Mouse (Mus musculus) neural tube, embryonic 13.5 days (tissue): ENCODE measurements around the gene Kcnk18. TPM values are rescaled to one million over a fixed set of nuclear protein-coding genes. Genes with fewer than 3 reads are reported as not detected.

Experiments used
- ATAC-seq: fragments of 200-750 bp; cut with Nextera tagmentation; 2 replicates; pipeline ENCODE4 v1.8.0; 2017; ENCODE audit warnings: low read depth, mild to moderate bottlenecking, moderate TSS enrichment, moderate library complexity
- H3K27ac ChIP-seq: fragments of 300-500 bp; sonication (generic); replicated peaks from 2 replicates; pipeline ENCODE4 v1.5.1; 2015; ENCODE audit warnings: moderate library complexity, mild to moderate bottlenecking, inconsistent platforms
- H3K27me3 ChIP-seq: fragments of 300-500 bp; sonication (generic); 2 replicates; pipeline ENCODE4 v1.6.1; 2015; ENCODE audit warnings: mild to moderate bottlenecking, inconsistent platforms
- H3K36me3 ChIP-seq: fragments of 300-500 bp; sonication (generic); 2 replicates; pipeline ENCODE4 v1.6.1; 2015; ENCODE audit warnings: mild to moderate bottlenecking, inconsistent platforms
- H3K4me1 ChIP-seq: fragments of 300-500 bp; sonication (generic); replicated peaks from 2 replicates; pipeline ENCODE4 v1.6.1; 2015; ENCODE audit warnings: inconsistent platforms
- H3K4me2 ChIP-seq: fragments of 300-500 bp; sonication (generic); 2 replicates; pipeline ENCODE4 v1.6.1; 2015; ENCODE audit warnings: inconsistent platforms, mild to moderate bottlenecking, moderate library complexity
- H3K4me3 ChIP-seq: fragments of 300-500 bp; sonication (generic); 2 replicates; pipeline ENCODE4 v1.5.1; 2015; ENCODE audit warnings: mild to moderate bottlenecking, inconsistent platforms
- H3K9ac ChIP-seq: fragments of 300-500 bp; sonication (generic); 2 replicates; pipeline ENCODE4 v1.6.1; 2015; ENCODE audit warnings: moderate library complexity, mild to moderate bottlenecking, inconsistent platforms
- H3K9me3 ChIP-seq: fragments of 300-500 bp; sonication (generic); 2 replicates; pipeline ENCODE4 v1.6.1; 2016; ENCODE audit warnings: inconsistent platforms
- WGBS: fragments of 180-500 bp; shearing (Covaris S2); methylation state at CpG from one replicate; pipeline ENCODE4 v1.1.7; 2015; 5-methylcytosine and 5-hydroxymethylcytosine counted together
- polyA plus RNA-seq: library from polyadenylated mRNA; unstranded; fragments of >200 nt; fragmentation: Nextera tagmentation; extraction: Ambion mirVana; gene quantifications from 2 replicates; pipeline ENCODE4 v1.2.1, GENCODE M21; 2015

Kcnk18 gene
- polyA plus RNA-seq, 1 experiment from 2014 or later, result not detected

DNA sequence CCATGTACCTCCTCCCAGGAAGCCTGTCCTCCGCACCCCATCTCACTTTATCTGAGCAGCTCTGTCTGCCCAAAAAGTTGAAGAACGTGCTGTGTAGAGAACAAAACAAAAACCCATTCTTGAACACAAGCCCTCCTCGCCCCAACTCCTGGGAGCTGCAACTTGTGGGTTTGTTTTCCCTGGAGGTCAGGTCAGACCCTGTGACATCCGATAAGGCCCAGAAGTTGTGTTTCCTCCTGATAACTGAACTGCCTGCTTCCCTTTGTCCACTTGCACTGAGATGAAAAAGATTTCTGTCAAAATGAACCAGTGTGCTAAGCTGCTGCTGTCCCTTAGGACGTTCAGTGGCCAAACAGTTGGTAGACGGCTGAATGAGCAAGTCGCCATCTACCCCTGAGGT lies 42.6 kb downstream of the Kcnk18 start:
- peaks cover 38% of the 10 kb centered on the region for H3K27me3 ChIP-seq
- no peak overlapping the region for H3K27ac ChIP-seq
- H3K4me1 ChIP-seq, result peaks cover 21% of the 10 kb centered on the region
- no peak for ATAC-seq
- H3K36me3 ChIP-seq, result no peaks in the 10 kb centered on the region
- peaks cover 6% of the 10 kb centered on the region; the same call in 1 of the 2 replicates for H3K9me3 ChIP-seq
- WGBS, result 52% methylated on average over 7 of the region's 7 CpGs
- peak overlapping the region; percentile 84 for H3K4me2 ChIP-seq
- peak overlapping the region; percentile 45; the same call in 1 of the 2 replicates for H3K4me3 ChIP-seq
- H3K9ac ChIP-seq, result peak overlapping the region; percentile 63; the same call in 1 of the 2 replicates

- H3K9me3 ChIP-seq, result no peaks in the 10 kb centered on the region
- 87% methylated on average over 9 of the region's 9 CpGs for WGBS
- H3K4me3 ChIP-seq, result no peak overlapping the region
- no peak overlapping the region for H3K27ac ChIP-seq
- H3K4me1 ChIP-seq, result peaks cover 31% of the 10 kb centered on the region
- H3K9ac ChIP-seq, result no peak overlapping the region
- H3K4me2 ChIP-seq, result no peak overlapping the region
- peaks cover 38% of the 10 kb centered on the region for H3K27me3 ChIP-seq
- ATAC-seq, result no peak
- no peaks in the 10 kb centered on the region for H3K36me3 ChIP-seq
Measured at GRCm38 (mm10) chr19:59263171-59263570, 44.2 kb downstream of the Kcnk18 start.

DNA sequence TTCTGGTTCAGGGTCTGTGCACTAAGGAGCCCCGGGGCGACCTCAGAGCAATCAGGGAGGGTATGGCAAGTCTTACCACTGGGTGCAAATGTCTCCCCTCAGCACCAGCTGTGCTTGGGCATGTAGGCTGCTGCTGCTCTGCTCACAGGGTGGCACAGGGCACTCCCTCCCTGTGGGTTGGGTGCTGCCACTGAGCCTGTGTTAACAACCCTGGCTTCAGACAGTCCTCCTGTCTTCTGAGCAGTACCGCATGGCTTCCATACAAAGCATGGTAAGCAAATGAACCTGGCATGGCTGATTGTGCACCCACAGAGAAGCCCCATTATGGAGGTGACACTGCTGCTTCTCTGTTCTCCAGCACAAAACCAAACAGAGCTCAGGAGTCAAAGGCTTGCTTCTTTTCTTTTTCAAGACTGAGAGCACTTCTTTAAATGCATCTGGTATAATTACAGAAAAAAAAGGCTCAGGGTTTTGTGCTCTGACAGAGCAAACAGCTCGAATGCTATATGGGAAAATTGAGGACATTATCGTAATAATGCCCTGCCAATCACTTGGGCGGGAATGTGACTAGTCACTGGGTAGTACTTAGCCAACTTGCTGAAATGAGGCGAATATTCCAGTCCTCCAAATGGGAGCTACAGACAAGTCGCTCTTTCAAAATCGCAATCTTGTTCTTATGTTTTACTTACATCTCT lies 46.0 kb downstream of the Kcnk18 start:
- ATAC-seq, result no peak
- no peaks in the 10 kb centered on the region for H3K9me3 ChIP-seq
- no peak overlapping the region for H3K27ac ChIP-seq
- H3K36me3 ChIP-seq, result no peaks in the 10 kb centered on the region
- 63% methylated on average over 9 of the region's 9 CpGs for WGBS
- H3K4me1 ChIP-seq, result peaks cover 31% of the 10 kb centered on the region
- H3K27me3 ChIP-seq, result peaks cover 35% of the 10 kb centered on the region
- H3K9ac ChIP-seq, result no peak overlapping the region
- no peak overlapping the region for H3K4me2 ChIP-seq
- no peak overlapping the region for H3K4me3 ChIP-seq

DNA sequence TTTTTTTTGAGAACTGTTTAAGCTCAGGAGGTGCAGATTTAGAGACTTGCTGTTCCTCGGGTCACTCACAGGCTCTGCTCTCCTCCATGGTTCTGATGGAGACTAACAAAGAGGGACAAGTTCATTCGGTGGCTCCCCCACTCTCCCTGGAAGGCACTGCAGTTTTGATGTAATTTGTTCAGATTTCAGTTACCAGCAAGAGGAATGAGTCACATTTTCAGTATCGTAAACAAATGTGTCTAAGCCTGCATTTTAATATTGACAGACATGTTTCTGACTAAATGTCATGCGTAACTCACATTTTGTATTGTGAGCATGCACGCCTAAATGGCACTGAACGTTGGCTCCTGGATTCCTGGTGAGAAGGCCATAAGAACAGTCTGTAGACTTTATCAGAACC lies 46.9 kb downstream of the Kcnk18 start:
- H3K27ac ChIP-seq, result no peak overlapping the region
- H3K27me3 ChIP-seq, result peaks cover 31% of the 10 kb centered on the region
- no peaks in the 10 kb centered on the region for H3K36me3 ChIP-seq
- 64% methylated on average over 6 of the region's 6 CpGs for WGBS
- H3K4me2 ChIP-seq, result no peak overlapping the region
- H3K9ac ChIP-seq, result no peak overlapping the region
- no peaks in the 10 kb centered on the region for H3K9me3 ChIP-seq
- no peak for ATAC-seq
- peaks cover 23% of the 10 kb centered on the region for H3K4me1 ChIP-seq
- no peak overlapping the region for H3K4me3 ChIP-seq

DNA sequence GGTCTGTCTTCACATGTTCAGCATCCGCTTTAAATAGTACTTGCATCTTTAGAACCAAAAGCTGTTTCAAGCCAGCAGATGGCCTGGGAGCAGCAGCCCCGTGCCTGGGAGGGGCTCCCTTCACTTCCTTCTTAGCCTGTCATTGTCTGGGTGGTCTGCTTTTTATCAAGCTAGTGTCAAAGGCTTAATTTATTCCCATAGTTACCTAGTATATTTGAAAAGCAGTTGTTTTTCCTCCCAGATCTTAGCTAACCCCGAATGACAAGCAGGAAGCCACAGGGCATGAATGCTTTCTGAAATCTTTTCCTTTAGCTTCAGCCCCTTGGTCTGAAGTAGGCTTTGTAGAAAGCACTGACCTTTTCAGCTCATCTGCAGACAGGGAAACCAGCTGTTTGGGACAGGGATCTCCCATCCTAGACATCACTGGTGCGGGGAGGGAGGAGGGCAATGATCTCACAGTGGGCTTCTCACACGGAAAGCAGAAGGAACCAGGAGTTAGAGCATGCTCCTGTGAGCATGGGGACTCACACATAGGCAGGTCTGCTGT lies 48.5 kb downstream of the Kcnk18 start:
- Histone ChIP-seq H3K27ac (peak overlapping the region; percentile 7; the same call in 1 of the 2 replicates), H3K27me3 (peaks cover 15% of the 10 kb centered on the region), H3K36me3 (no peaks in the 10 kb centered on the region), H3K4me1 (peaks cover 17% of the 10 kb centered on the region), H3K4me3 (no peak overlapping the region), H3K4me2 (no peak overlapping the region), H3K9ac (no peak overlapping the region), H3K9me3 (no peaks in the 10 kb centered on the region)
- no peak for ATAC-seq
- WGBS, result 16% methylated on average over 5 of the region's 5 CpGs

DNA sequence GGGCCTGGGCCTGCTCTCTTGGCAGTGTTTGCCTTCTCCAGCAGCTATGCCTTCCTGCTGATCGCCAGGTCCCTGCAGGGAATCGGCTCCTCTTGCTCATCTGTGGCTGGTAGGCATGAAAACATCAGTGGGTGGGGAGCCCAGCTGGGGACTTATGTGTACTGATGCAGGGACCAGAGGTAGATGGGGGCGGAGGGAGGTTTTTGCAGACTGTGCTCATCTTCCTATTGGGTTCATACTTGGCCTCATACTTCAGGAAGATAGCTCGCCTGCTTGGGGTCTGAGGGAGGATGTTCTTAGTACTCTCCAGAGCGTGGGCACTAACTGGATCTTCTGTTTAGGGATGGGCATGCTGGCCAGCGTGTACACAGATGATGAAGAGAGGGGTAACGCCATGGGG lies 54.2 kb downstream of the Kcnk18 start:
- Histone ChIP-seq H3K9ac (no peak overlapping the region), H3K4me1 (no peaks in the 10 kb centered on the region), H3K4me2 (no peak overlapping the region), H3K9me3 (no peaks in the 10 kb centered on the region), H3K27me3 (no peaks in the 10 kb centered on the region), H3K36me3 (no peaks in the 10 kb centered on the region), H3K4me3 (no peak overlapping the region), H3K27ac (no peak overlapping the region)
- 92% methylated on average over 7 of the region's 7 CpGs for WGBS
- no peak for ATAC-seq

- no peak for ATAC-seq
- no peak overlapping the region for H3K9ac ChIP-seq
Measured at GRCm38 (mm10) chr19:59276354-59276753, 57.3 kb downstream of the Kcnk18 start.

DNA sequence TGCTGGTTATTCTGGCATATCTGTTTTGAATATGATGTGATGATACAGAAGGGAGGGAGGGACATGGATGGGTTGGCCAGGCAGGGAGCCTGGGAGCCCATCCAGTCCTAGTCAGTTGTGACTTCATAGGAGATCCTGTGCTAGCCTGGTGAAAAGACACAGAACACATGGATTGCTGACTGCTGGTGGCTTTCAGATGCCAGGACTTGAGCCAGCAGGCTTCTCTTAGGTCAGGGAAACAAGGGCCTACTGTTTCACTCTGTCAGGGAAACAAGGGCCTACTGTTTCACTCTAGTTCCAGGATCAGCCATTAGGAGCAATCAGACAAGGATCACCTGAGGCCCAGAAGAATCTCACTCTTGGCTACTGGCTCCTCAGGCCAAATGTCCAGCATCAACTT lies 61.8 kb downstream of the Kcnk18 start:
- Histone ChIP-seq H3K4me2 (no peak overlapping the region), H3K4me1 (no peaks in the 10 kb centered on the region)

More at GRCm38 (mm10) chr19:59276354-59276753, 57.3 kb downstream of the Kcnk18 start:
- no peaks in the 10 kb centered on the region for H3K27me3 ChIP-seq
- H3K4me1 ChIP-seq, result no peaks in the 10 kb centered on the region
- H3K4me2 ChIP-seq, result no peak overlapping the region
- 78% methylated on average over 7 of the region's 7 CpGs for WGBS
- H3K4me3 ChIP-seq, result no peak overlapping the region
- no peaks in the 10 kb centered on the region for H3K9me3 ChIP-seq
- no peaks in the 10 kb centered on the region for H3K36me3 ChIP-seq
- no peak overlapping the region for H3K27ac ChIP-seq

DNA sequence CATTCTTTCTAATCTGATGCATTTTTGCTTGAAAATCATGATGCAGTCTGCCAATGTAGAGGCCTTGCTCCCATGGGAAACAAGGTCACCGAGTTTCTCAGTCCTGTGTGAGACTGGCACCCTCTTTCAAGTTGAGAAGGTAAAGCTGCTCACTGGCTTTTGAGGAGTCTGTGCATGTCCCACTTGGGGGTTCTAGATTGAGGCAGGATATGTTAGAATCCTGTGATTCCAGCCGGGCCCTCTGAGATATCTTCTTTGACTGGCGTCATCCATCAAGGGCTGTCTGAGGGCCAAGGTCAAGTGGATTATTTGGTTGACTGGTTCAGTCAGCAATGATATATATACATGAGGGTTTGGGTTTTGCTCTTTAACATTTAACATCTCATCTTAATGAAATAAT lies 63.0 kb downstream of the Kcnk18 start:
- WGBS, result 88% methylated on average over 3 of the region's 3 CpGs
- Histone ChIP-seq H3K4me3 (no peak overlapping the region), H3K27me3 (no peaks in the 10 kb centered on the region), H3K9me3 (no peaks in the 10 kb centered on the region), H3K27ac (no peak overlapping the region), H3K36me3 (no peaks in the 10 kb centered on the region), H3K4me1 (no peaks in the 10 kb centered on the region), H3K4me2 (no peak overlapping the region), H3K9ac (no peak overlapping the region)
- no peak for ATAC-seq

More for the DNA sequence above, 61.8 kb downstream of the Kcnk18 start:
- no peaks in the 10 kb centered on the region for H3K27me3 ChIP-seq
- H3K36me3 ChIP-seq, result no peaks in the 10 kb centered on the region
- no peak overlapping the region for H3K9ac ChIP-seq
- no peak overlapping the region for H3K27ac ChIP-seq
- no peak for ATAC-seq
- no peak overlapping the region for H3K4me3 ChIP-seq
- no peaks in the 10 kb centered on the region for H3K9me3 ChIP-seq

Other genes with a start within 250 kb of the Kcnk18 start
- gene Shtn1, start 143.1 kb upstream of the Kcnk18 start, polyA plus RNA-seq, result 33.8 and 35.0 TPM in 2 replicates
- gene Vax1, start 49.2 kb upstream of the Kcnk18 start, polyA plus RNA-seq, result not detected in 2 replicates
- gene Slc18a2, start 41.7 kb downstream of the Kcnk18 start, polyA plus RNA-seq, result 10.6 and 10.7 TPM in 2 replicates
- 4.9 and 12.1 TPM in 2 replicates for gene Rps12-ps3, start 103.1 kb downstream of the Kcnk18 start, polyA plus RNA-seq
- gene Pdzd8, start 126.6 kb downstream of the Kcnk18 start, polyA plus RNA-seq, result 10.4 and 10.9 TPM in 2 replicates
- 0.32 TPM in 1 of 2 replicates, not detected in the other for gene Emx2, start 239.2 kb downstream of the Kcnk18 start, polyA plus RNA-seq